Mouse (Mus musculus) bone marrow macrophage, adult 2 months (primary cell): Measurements from ENCODE around the gene Rab37.

ENCODE experiments used
- CTCF ChIP-seq: IDR thresholded peaks from 2 replicates; pipeline ENCODE4 v1.5.1; 2012; ENCODE audit warnings: low read depth, mild to moderate bottlenecking, low read length, moderate library complexity
- POLR2A ChIP-seq: IDR thresholded peaks from 2 replicates; pipeline ENCODE4 v1.6.1; 2012; ENCODE audit warnings: mild to moderate bottlenecking, low read depth, low read length, borderline replicate concordance

DNA sequence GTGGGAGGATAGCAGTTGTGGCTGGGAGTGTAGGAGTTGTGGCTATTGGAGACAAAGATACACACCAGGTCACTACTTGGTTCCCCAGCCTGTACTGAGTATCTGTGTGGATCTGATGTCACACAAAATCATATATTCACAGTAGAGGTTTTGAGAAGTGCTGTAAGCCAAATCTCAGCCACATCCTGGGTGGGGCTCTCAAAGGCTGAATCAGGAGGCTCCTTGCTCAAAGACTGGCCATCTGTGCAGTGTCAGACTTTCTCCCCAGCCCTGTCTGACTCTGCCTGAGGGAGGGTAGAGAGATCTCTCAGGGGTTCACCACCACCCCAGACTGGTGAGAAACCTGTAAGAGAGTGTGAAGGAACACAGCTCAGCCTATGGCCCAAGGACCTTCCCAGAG, 36.7 kb upstream of the Rab37 start:
- TF ChIP-seq CTCF (no peak), POLR2A (no peak)
